Mouse (Mus musculus): ENCODE data around the gene Fmnl2. TPM values are rescaled to one million over a fixed set of nuclear protein-coding genes. Genes with fewer than 3 reads are reported as not detected.

Fmnl2 gene
- total RNA-seq, 2 experiments from 2014 or later = 42.8 to 43.4 TPM

- DNase-seq (ENCODE audit: low spot score in 2 of 2) = no peak
- intact Hi-C loops (cut with DNase I) = no loop called here
These were observed 140.5 kb downstream of the Fmnl2 start for GRCm38 (mm10) chr2:52997955-52998750.

- intact Hi-C loops (cut with DNase I) = no loop called here
- DNase-seq (ENCODE audit: low spot score in 2 of 2) = peak in 1 of 2 experiments; percentile 36
These were observed 141.9 kb downstream of the Fmnl2 start for GRCm38 (mm10) chr2:52999524-52999969.

- intact Hi-C loops (cut with DNase I) = no loop called here
These were observed 142.8 kb downstream of the Fmnl2 start for GRCm38 (mm10) chr2:53000446-53000845.

GRCm38 (mm10) chr2:53006161-53006560, 148.5 kb downstream of the Fmnl2 start:
- intact Hi-C loops (cut with DNase I) = loop anchor here (5.0 kb wide), 1 partner anchor 76 kb away; no protein-coding TSS in a partner anchor
- no peak for DNase-seq (ENCODE audit: low spot score in 2 of 2)

More at GRCm38 (mm10) chr2:53000446-53000845, 142.8 kb downstream of the Fmnl2 start:
- DNase-seq (ENCODE audit: low spot score in 2 of 2) = no peak

- peak; percentile 52 to 69 for DNase-seq (ENCODE audit: low spot score in 2 of 2)
- intact Hi-C loops (cut with DNase I) = loop anchor here (5.0 kb wide), 1 partner anchor 75 kb away; no protein-coding TSS in a partner anchor
These were observed 149.5 kb downstream of the Fmnl2 start for GRCm38 (mm10) chr2:53007142-53007541.

- no peak for DNase-seq (ENCODE audit: low spot score in 2 of 2)
- intact Hi-C loops (cut with DNase I) = no loop called here
These were observed 155.4 kb downstream of the Fmnl2 start for GRCm38 (mm10) chr2:53013051-53013450.

GRCm38 (mm10) chr2:53014451-53014850, 156.8 kb downstream of the Fmnl2 start:
- intact Hi-C loops (cut with DNase I) = no loop called here
- DNase-seq (ENCODE audit: low spot score in 2 of 2) = no peak

GRCm38 (mm10) chr2:53022982-53023381, 165.3 kb downstream of the Fmnl2 start:
- DNase-seq (ENCODE audit: low spot score in 2 of 2) = no peak
- intact Hi-C loops (cut with DNase I) = no loop called here

- intact Hi-C loops (cut with DNase I) = no loop called here
- DNase-seq (ENCODE audit: low spot score in 2 of 2) = no peak
These were observed 168.6 kb downstream of the Fmnl2 start for GRCm38 (mm10) chr2:53026056-53026769.

GRCm38 (mm10) chr2:53028868-53029267, 171.2 kb downstream of the Fmnl2 start:
- intact Hi-C loops (cut with DNase I) = no loop called here
- DNase-seq (ENCODE audit: low spot score in 2 of 2) = no peak

- peak; percentile 33 to 67 for DNase-seq (ENCODE audit: low spot score in 2 of 2)
- intact Hi-C loops (cut with DNase I) = no loop called here
These were observed 172.2 kb downstream of the Fmnl2 start for GRCm38 (mm10) chr2:53029716-53030431.

GRCm38 (mm10) chr2:53030432-53030826, 172.8 kb downstream of the Fmnl2 start:
- intact Hi-C loops (cut with DNase I) = no loop called here
- no peak for DNase-seq (ENCODE audit: low spot score in 2 of 2)

- intact Hi-C loops (cut with DNase I) = no loop called here
These were observed 180.6 kb downstream of the Fmnl2 start for GRCm38 (mm10) chr2:53038253-53038652.

GRCm38 (mm10) chr2:53038737-53039136, 181.1 kb downstream of the Fmnl2 start:
- intact Hi-C loops (cut with DNase I) = no loop called here
- no peak for DNase-seq (ENCODE audit: low spot score in 2 of 2)

More at GRCm38 (mm10) chr2:53038253-53038652, 180.6 kb downstream of the Fmnl2 start:
- DNase-seq (ENCODE audit: low spot score in 2 of 2) = no peak

GRCm38 (mm10) chr2:53047031-53047430, 189.4 kb downstream of the Fmnl2 start:
- DNase-seq (ENCODE audit: low spot score in 2 of 2) = no peak
- intact Hi-C loops (cut with DNase I) = no loop called here

GRCm38 (mm10) chr2:53047749-53048387, 190.2 kb downstream of the Fmnl2 start:
- intact Hi-C loops (cut with DNase I) = no loop called here
- DNase-seq (ENCODE audit: low spot score in 2 of 2) = no peak

GRCm38 (mm10) chr2:53050376-53050775, 192.7 kb downstream of the Fmnl2 start:
- intact Hi-C loops (cut with DNase I) = no loop called here
- no peak for DNase-seq (ENCODE audit: low spot score in 2 of 2)

- DNase-seq (ENCODE audit: low spot score in 2 of 2) = no peak
- intact Hi-C loops (cut with DNase I) = no loop called here
These were observed 193.8 kb downstream of the Fmnl2 start for GRCm38 (mm10) chr2:53051502-53051901.

- intact Hi-C loops (cut with DNase I) = no loop called here
- DNase-seq (ENCODE audit: low spot score in 2 of 2) = no peak
These were observed 196.1 kb downstream of the Fmnl2 start for GRCm38 (mm10) chr2:53053714-53054113.
